Mouse (Mus musculus) A20 (cell line): ENCODE results near the gene Rbm47.

ENCODE experiments used
- DNase-seq: peaks from one replicate; pipeline ENCODE4 v3.0.0-alpha.2; 2011; ENCODE audit warnings: low read depth, low spot score

Rbm47 gene

DNA sequence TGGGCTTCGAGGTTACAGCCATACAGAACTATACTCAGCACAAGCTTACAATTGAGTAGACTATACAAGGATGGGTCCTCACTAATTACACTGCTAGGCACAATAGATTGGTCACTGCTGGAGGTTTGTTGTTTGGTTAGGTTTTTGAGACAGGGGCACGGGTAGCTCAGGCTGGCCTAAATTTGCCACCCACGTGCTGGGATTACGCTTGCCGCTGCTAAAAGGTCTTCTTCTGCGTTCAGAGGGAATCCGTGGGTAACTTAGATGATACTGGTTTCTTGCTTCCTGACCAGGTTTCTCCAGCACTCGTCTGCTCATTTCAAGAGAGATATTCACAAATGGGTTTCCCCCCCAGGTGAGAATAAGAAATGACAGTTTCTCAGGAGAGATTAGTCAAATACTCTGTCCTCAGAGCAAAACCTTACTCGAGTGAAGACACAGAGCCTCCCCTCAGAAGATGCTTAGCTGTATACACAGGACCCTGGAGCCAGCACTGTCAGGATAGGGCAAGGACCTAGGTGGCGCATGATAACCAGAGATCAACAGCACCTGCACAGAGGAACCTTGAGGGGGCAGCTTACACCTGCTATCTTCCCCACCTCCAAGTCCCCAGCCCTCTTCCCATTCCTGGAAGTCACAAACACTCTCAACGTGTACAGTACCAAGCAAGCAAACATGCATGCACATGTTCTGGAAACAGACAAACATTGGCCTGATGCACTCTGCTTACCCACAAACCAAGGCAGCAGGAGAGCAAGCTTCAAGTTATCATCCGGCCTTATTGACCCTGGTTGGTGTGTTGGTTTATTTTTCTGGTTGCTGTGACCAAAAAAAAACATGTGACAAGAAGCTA, 104.6 kb downstream of the Rbm47 start:
- peak; percentile 82 for DNase-seq

- DNase-seq, result peak; percentile 66
These were observed 105.7 kb downstream of the Rbm47 start for GRCm38 (mm10) chr5:66067219-66067618.

DNA sequence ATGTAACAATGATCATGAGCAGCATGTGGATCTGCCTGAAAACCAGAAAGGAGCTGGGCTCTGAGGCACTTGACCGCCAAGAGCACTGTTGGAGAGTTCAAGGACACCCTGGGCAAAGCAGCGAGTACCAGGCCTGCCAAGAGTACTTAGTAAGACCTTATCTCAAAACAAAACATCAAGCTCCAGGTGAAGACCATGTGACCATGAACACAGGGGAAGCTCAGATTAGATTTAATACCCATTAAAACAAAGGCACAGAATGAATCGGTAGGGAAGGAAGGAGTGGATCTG, 110.0 kb downstream of the Rbm47 start:
- DNase-seq, result no peak

- DNase-seq, result no peak
These were observed 110.6 kb downstream of the Rbm47 start for GRCm38 (mm10) chr5:66062046-66062929.

DNA sequence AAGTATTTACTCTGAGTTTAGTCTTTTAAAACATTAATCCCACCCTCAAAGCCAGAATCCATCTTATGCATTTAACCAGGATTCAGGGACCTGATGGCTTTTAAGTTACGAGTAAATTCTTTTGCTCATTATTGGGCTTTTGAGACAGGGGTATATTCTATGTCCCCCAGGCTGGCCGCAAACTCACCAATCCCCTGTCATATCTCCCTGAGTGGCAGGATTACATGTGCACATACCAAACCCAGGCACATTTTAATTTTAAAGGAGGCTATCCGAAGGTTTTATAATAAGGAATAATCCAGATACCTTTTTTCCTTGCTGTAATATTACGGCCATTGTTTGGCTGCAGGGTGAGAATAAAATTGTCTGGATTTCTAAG, 111.3 kb downstream of the Rbm47 start:
- DNase-seq, result no peak

DNA sequence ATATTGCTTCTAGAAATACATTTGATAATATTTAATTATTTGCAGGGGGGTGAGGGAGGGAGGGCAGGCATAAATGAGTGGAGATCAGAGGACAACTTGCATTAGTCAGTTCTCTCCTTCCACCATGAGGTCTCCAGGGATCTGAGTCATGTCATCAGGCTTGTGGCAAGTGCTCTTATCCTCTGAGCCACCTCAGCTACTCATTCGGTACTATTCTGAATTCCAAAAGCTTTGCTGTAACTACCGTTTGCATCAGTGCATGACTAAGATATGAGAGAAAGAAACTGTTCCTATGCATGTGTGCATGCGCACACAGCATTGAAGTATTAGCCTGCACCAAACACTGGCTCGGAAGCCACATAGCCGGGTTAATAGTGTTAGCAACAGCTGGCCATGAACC, 114.1 kb downstream of the Rbm47 start:
- DNase-seq, result no peak

DNA sequence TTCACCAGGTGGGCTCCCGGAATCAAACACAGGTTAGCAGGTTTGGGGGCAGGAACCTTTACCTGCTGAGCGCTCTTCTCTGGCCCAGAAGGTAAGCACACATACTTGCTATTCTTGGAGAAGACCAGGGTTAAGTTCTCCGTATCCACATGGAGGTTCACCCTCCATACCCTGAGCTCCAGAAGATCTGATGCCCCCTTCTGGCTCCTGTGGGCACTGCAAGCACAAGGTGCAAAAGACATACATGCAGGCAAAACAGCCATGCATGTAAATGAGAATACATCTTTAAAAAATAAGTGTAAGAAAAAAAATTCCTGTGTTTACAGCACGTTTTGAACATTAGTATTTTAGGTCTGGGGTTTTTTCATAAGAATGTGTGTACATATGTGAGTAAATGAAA, 116.2 kb downstream of the Rbm47 start:
- peak; percentile 44 for DNase-seq

- no peak for DNase-seq
These were observed 118.5 kb downstream of the Rbm47 start for GRCm38 (mm10) chr5:66054394-66054793.

- no peak for DNase-seq
These were observed 120.0 kb downstream of the Rbm47 start for GRCm38 (mm10) chr5:66052777-66053548.

DNA sequence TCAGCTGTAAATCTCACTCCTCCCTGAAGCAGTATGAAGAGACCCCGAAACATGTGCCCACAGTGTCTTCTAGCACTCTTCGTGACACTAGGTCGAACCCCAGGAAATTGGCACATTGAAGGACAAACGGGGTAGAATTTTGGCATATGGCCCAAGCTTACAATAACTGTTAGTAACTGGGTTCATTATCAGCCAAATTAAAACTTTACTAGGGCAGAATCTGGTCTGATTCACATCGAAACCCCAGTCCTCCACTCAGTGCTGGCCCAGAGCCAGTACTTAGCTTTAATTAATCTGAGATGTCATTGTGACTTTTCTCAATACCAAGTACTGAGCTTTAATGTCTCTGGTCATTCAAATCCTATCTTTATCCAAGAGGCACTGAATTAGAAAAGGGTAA, 122.1 kb downstream of the Rbm47 start:
- DNase-seq, result no peak

DNA sequence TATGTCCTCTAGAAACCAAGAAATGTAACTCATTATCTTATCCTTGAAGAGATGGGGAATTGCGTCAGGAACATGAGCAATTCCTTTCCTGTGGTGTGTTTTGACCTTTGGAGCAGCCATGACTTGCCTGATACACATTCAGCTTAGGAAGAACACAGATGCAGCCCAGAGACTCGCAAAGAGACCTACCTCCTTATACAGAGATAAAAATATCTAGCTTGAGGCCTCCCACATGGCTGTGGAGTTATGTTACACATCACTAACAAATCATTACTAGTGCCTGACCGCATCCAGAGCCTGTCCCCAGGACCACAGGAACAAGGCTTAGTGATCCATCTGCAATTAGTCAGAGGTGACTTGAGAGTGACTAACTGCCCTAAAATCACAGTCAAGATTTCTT, 126.6 kb downstream of the Rbm47 start:
- DNase-seq, result no peak

GRCm38 (mm10) chr5:66043897-66044296, 129.0 kb downstream of the Rbm47 start:
- no peak for DNase-seq

DNA sequence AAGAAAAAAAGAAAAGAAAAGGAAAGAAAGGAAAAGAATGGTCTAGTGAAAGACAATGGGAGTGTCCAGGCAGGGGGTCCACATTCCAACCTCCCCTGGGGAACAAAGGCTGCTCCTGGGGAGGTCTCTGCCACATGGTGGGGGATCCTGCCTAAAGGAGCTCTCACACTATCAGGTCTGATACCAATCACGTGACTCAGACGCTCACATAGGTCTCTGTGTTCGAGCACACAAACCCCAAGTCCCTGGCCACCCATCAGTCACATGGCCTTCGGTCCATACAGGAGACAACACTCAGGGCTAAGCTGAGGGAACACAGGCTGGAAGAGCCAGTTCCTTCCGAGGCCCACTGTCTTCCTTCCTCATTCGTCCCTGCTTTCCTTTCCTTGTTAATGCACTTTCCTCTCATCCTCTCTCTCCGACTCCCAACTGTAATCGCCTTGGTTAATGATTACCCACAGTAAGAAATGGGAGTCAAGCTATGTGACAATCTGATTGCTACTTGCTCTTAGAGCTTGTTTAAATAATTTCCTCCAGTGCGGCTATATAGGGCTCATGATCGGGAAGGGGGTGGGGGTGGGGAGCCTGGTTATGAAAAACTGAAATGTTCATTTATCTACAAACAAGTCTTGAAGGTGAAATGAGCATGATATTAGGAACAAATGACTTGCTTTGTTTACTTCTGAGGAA, 130.1 kb downstream of the Rbm47 start:
- DNase-seq, result no peak

DNA sequence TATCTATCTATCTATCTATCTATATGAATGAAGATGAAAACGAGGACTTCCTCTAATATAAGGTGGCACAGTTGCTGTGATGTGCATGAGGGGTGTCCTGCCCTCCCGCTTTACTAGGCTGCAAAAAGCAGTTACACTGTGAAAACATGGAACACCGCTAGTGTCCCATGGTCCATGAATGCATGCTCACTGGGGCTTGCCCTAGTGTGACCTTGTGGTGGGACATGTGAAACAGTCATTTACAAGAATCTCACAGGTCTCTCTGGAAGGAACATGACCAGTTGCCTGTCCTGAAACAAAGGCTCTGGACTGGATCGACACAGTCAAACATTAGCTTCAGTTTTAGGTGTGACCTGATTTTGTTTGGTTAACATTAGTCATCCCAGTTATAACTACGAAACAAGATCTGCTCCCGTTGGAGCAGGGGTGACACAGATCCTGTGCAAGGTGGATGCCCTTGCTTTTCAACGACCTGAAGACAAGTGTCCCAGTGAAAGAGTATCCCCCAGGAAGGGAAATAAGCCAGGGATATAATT, 132.1 kb downstream of the Rbm47 start:
- DNase-seq, result no peak

DNA sequence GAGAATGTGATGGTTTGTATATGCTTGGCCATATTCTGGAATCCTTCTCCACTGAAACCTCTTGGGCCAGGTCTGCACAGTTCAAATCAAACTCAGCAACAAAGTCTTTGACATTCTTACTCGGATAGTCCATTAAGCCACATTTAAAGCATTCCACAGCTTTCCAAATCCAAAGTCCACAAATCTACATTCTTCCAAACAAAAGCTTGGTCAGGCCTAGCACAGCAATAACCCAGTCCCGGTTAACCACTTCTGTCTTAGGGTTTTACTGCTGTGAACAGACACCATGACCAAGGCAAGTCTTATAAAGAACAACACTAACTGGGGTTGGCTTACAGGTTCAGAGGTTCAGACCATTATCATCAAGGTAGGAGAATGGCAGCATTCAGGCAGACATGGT, 133.1 kb downstream of the Rbm47 start:
- no peak for DNase-seq

DNA sequence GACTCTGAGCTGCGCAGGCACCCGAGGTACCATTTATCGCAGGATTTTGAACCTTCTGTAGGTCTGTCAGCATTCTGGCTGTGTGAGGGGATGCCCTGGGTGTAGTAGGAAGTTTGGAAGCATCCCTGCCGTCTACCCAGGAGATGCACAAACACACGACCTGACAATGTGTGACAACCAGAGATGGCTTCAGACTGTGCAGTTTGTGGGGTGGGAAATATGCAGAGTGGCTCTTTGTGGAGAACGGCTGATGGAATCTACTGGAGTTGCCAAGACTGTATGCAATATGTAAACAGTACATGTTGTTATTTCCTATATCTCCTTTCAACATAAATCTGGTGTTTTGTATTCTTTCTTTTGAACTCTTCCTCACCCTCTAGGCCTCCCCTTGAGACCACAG, 135.9 kb downstream of the Rbm47 start:
- no peak for DNase-seq

DNA sequence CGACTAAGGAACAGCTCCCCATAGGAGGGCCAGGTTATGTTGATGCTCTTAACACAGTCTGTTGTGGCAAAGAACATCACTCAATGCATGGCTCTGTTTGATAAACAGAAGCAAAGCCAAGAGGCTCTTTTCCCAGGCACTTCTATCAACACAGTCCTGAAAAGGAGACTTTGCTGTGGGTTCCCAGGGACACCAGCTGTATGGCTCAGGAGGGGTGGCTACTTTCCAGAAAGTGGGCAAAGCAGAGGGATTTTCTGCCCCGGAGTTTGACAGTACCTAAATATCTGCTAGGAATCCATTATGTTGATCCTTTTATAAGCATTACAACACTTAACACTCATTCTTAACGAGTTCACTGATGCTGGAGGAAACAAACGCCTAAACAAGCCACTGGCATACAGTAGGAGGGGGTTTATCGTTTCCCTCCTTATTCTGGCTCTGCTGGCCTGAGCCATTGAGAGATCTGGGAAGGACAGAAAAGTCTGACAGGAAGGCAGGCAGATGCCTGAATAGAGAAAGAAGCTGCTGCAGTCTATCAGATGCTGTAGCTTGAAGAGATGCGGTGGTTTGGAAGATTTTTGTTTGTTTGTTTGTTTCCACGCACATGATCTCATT, 136.4 kb downstream of the Rbm47 start:
- DNase-seq, result no peak

DNA sequence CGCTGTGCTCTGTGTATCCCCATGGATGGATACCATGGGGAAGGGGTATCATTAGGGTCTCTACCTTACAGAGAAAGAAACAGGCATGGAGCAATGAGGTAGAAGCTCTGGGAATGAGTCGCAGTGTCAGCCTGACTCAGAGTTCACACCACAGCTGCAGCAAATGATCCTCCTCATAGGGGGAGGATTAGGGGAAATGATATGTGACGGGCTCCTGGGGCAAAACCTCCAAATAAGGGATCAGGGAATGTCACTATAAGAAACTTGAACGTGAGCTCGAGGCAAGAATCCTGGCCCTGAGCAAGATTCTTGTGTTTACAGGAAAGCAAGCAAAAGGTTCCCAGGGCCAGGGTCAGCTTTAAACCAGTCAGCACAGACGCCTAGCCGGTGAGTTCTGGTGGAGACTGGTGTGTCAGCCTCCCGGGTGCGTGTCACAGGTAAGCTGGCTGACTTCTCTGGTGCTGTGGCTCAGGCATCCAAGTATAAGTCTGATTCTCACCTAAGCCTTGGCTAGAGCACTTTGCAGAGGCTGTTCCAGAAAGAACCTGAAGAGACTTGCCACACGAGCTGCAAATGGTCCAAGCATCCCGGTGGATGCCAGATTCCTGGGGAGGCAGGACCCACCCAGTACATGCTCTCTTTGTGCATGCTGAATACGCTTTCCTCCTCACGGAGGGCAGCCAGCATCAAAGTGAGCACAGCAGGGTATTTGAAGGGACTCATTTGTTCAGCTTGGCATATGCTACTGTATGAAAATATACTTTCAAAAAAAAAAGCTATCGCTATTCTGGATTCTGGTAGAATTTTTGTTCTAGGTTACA, 138.3 kb downstream of the Rbm47 start:
- DNase-seq, result no peak

DNA sequence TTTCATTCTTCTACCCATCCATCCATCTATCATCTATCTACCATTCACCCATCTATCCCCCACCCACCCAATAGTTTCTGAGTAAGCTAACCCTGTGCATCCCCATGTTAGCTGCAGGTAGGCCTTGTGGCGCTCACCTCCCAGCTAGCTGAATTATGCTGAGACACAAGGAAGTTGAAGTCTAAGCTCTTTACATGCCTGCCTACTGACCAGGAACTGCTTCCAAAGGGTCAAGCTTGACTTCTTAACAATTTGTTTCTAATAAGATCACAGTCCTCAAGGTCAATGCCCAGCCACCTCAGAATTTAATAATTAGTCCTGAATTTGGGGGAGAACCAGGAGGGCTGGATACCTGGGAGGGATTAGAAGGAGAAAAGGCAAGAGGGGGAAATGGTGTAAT, 140.1 kb downstream of the Rbm47 start:
- no peak for DNase-seq

DNA sequence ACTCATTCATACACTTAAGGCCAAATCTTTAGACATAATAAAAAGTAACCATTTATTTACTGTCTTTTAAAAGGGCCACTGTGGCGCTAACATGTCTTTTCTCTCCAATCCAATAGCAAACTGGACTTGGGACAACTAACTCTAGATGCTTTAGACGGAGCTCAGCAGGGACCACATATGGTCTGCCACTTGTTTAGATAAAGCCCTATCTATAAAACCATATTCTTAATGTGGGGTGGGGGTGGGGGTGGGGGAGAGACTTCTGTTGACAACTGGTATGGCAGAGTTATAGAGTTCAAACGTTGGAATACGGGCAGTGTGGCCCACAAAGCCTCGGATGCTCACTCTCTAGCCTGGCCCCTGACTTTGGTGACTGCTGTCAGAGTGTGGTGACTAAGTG, 141.2 kb downstream of the Rbm47 start:
- DNase-seq, result no peak
